9 mouse cellular contexts compared by ENCODE assay signal in the genomic region with DNA sequence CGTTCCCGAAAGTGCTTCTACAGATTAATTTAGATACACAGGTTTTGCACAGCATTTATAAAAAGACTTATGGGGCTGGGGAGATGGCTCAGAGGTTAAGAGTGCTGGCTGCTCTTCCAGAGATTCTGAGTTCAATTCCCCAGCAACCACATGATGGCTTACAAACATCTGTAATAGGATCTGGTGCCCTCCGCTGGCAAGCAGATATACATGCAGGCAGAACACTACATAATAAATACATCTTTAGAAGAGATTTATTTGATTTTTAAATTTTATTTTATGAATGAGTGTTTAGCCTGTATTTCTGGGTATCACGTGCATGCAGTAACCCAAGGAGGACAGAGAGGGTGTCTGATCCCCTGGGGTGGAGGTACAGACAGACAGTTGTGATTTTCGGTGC. TPM values are rescaled to one million over a fixed set of nuclear protein-coding genes. Genes with fewer than 3 reads are reported as not detected.
DNase-seq lines count a peak whose midpoint lies in the region; ATAC-seq and TF ChIP-seq lines count a peak whose summit lies in the region.
"Had no signal": no experiment of that assay in that cellular context is flagged by ENCODE, and none has a peak within 500 bp of the region (broad histone marks: within the 10 kb centered on the region; RNA-seq: fewer than 3 reads in every experiment).

No protein-coding gene starts in this region.

- DNase-seq in heart, postnatal 0 days (ENCODE audit: low spot score), result no peak
- no peak for DNase-seq in heart, postnatal 25 days (ENCODE audit: low spot score)
- DNase-seq in midbrain, embryonic 14.5 days, result peak; percentile 31
- DNase-seq in thymus, postnatal 14 days, result peak; percentile 19
- DNase-seq in midbrain, embryonic 10.5 days (ENCODE audit: low spot score), result no peak
- DNase-seq: gastrocnemius, postnatal 36 days had no signal

- H3K27ac ChIP-seq in heart, postnatal 0 days (ENCODE audit: low read depth), result no peak overlapping the region
- H3K27ac ChIP-seq in midbrain, embryonic 14.5 days (replicated peaks; ENCODE audit: low read depth, low read length), result no peak overlapping the region
- H3K27ac ChIP-seq in midbrain, embryonic 16.5 days (ENCODE audit: low read length), result no peak overlapping the region
- H3K27ac ChIP-seq in brown adipose tissue, adult 24 weeks (replicated peaks; ENCODE audit: low read depth, low read length), result 0 out of 2 replicates have a peak overlapping the region, but pooled peaks have one; percentile 41
- H3K27ac ChIP-seq in intestine, embryonic 16.5 days (ENCODE audit: low read length), result no peak overlapping the region
- no peak overlapping the region for H3K27ac ChIP-seq in midbrain, embryonic 10.5 days (replicated peaks)

- H3K4me3 ChIP-seq in heart, postnatal 0 days (ENCODE audit: low read depth, low read length), result no peak overlapping the region
- H3K4me3 ChIP-seq in midbrain, embryonic 14.5 days (replicated peaks; ENCODE audit: low read depth, low read length), result no peak overlapping the region
- no peak overlapping the region for H3K4me3 ChIP-seq in midbrain, embryonic 16.5 days (ENCODE audit: low read depth, low read length)
- H3K4me3 ChIP-seq in brown adipose tissue, adult 24 weeks (ENCODE audit: insufficient read depth, low read depth, low read length), result no peak overlapping the region
- H3K4me3 ChIP-seq in intestine, embryonic 16.5 days (ENCODE audit: low read length), result no peak overlapping the region
- no peak overlapping the region for H3K4me3 ChIP-seq in midbrain, embryonic 10.5 days

- H3K9me3 ChIP-seq in heart, postnatal 0 days (replicated peaks; ENCODE audit: control insufficient read depth, low read length), result no peaks in the 10 kb centered on the region
- H3K9me3 ChIP-seq in midbrain, embryonic 14.5 days (ENCODE audit: control insufficient read depth, low read length), result no peaks in the 10 kb centered on the region
- H3K9me3 ChIP-seq in midbrain, embryonic 16.5 days (replicated peaks; ENCODE audit: control insufficient read depth, low read length, poor library complexity, severe bottlenecking), result no peaks in the 10 kb centered on the region
- H3K9me3 ChIP-seq in intestine, embryonic 16.5 days (ENCODE audit: control insufficient read depth, low read length), result no peaks in the 10 kb centered on the region
- H3K9me3 ChIP-seq in midbrain, embryonic 10.5 days (replicated peaks), result no peaks in the 10 kb centered on the region

- peak; percentile 51 for TF ChIP-seq CTCF in heart, postnatal 0 days (IDR thresholded peaks at IDR 0.05; ENCODE audit: low read depth)

- intact Hi-C loops in heart, postnatal 25 days (cut with DNase I), result loop anchor here (5.0 kb wide), 1 partner anchor 52 kb away; no protein-coding TSS in a partner anchor

- H3K27me3 ChIP-seq in heart, postnatal 0 days (ENCODE audit: control insufficient read depth, insufficient read depth, low read length), result no peaks in the 10 kb centered on the region
- H3K27me3 ChIP-seq in midbrain, embryonic 14.5 days (ENCODE audit: control insufficient read depth, insufficient read depth, low read length), result no peaks in the 10 kb centered on the region
- no peaks in the 10 kb centered on the region for H3K27me3 ChIP-seq in midbrain, embryonic 16.5 days (ENCODE audit: control insufficient read depth, insufficient read depth, low read depth, low read length)
- no peaks in the 10 kb centered on the region for H3K27me3 ChIP-seq in intestine, embryonic 16.5 days (replicated peaks; ENCODE audit: control insufficient read depth, insufficient read depth, low read length)
- no peaks in the 10 kb centered on the region for H3K27me3 ChIP-seq in midbrain, embryonic 10.5 days (ENCODE audit: low read depth, poor library complexity, severe bottlenecking)

- 82% methylated on average over 5 of the region's 5 CpGs for WGBS in heart, postnatal 0 days
- 87% methylated on average over 5 of the region's 5 CpGs for WGBS in midbrain, embryonic 14.5 days
- 88% methylated on average over 5 of the region's 5 CpGs for WGBS in midbrain, embryonic 16.5 days
- 85% methylated on average over 5 of the region's 5 CpGs for WGBS in intestine, embryonic 16.5 days
- 85% methylated on average over 5 of the region's 5 CpGs for WGBS in midbrain, embryonic 10.5 days

- no peak for TF ChIP-seq EP300 in heart, postnatal 0 days (IDR thresholded peaks at IDR 0.05; ENCODE audit: low read depth)

- peaks cover 6% of the 10 kb centered on the region for H3K36me3 ChIP-seq in heart, postnatal 0 days (replicated peaks; ENCODE audit: control insufficient read depth, insufficient read depth, low read length)
- H3K36me3 ChIP-seq in midbrain, embryonic 14.5 days (ENCODE audit: control insufficient read depth, insufficient read depth, low read length), result peaks cover 5% of the 10 kb centered on the region; the same call in 1 of the 2 replicates
- H3K36me3 ChIP-seq in midbrain, embryonic 16.5 days (ENCODE audit: control insufficient read depth, insufficient read depth, low read length), result peaks cover 3% of the 10 kb centered on the region; the same call in 1 of the 2 replicates
- H3K36me3 ChIP-seq in intestine, embryonic 16.5 days (ENCODE audit: control insufficient read depth, insufficient read depth, low read length), result no peaks in the 10 kb centered on the region
- H3K36me3 ChIP-seq in midbrain, embryonic 10.5 days, result peaks cover 11% of the 10 kb centered on the region

- H3K9ac ChIP-seq in heart, postnatal 0 days (replicated peaks; ENCODE audit: low read depth, low read length), result no peak overlapping the region
- no peak overlapping the region for H3K9ac ChIP-seq in midbrain, embryonic 14.5 days (replicated peaks; ENCODE audit: low read length)
- no peak overlapping the region for H3K9ac ChIP-seq in midbrain, embryonic 16.5 days (ENCODE audit: low read depth, low read length)
- no peak overlapping the region for H3K9ac ChIP-seq in intestine, embryonic 16.5 days (ENCODE audit: low read depth, low read length)

- no peak for ATAC-seq in heart, postnatal 0 days (ENCODE audit: insufficient read depth, low read depth)
- ATAC-seq in midbrain, embryonic 14.5 days (ENCODE audit: low FRiP score, low TSS enrichment), result no peak
- ATAC-seq in midbrain, embryonic 16.5 days, result no peak
- ATAC-seq in intestine, embryonic 16.5 days, result no peak

- no peak overlapping the region for H3K4me2 ChIP-seq in heart, postnatal 0 days (ENCODE audit: low read depth, low read length)
- no peak overlapping the region for H3K4me2 ChIP-seq in midbrain, embryonic 14.5 days (ENCODE audit: low read length)
- H3K4me2 ChIP-seq in midbrain, embryonic 16.5 days (ENCODE audit: low read length), result no peak overlapping the region
- H3K4me2 ChIP-seq in intestine, embryonic 16.5 days (ENCODE audit: low read depth, low read length), result no peak overlapping the region

- H3K4me1 ChIP-seq in heart, postnatal 0 days (ENCODE audit: control insufficient read depth, insufficient read depth), result peaks cover 9% of the 10 kb centered on the region; the same call in 1 of the 2 replicates
- peaks cover 4% of the 10 kb centered on the region; the same call in 1 of the 2 replicates for H3K4me1 ChIP-seq in midbrain, embryonic 14.5 days (ENCODE audit: control insufficient read depth, insufficient read depth, low read length)
- peaks cover 6% of the 10 kb centered on the region for H3K4me1 ChIP-seq in midbrain, embryonic 16.5 days (ENCODE audit: control insufficient read depth, insufficient read depth, low read length)
- peaks cover 19% of the 10 kb centered on the region for H3K4me1 ChIP-seq in brown adipose tissue, adult 24 weeks (ENCODE audit: control insufficient read depth, insufficient read depth, insufficient read length, low read length)
- no peaks in the 10 kb centered on the region for H3K4me1 ChIP-seq in intestine, embryonic 16.5 days (ENCODE audit: control insufficient read depth, insufficient read depth, low read length)
- H3K4me1 ChIP-seq in midbrain, embryonic 10.5 days, result no peaks in the 10 kb centered on the region

RNA-seq across cellular contexts. Expression of a gene that starts 9.9 kb away (rescaled TPM):
- 4.1 and 7.6 TPM in 2 replicates for total RNA-seq in heart, postnatal 0 days (2014; rRNA removed; ENCODE audit: low replicate concordance)
- polyA plus RNA-seq in heart, postnatal 0 days (2015; fragmentation: Nextera tagmentation; extraction: Ambion mirVana), result 7.4 and 8.0 TPM in 2 replicates
- 1 to 10 TPM; 8.1 to 8.9 TPM for total RNA-seq in heart, postnatal 25 days (2021)
- polyA plus RNA-seq in midbrain, embryonic 14.5 days (2014; fragmentation: Nextera tagmentation; extraction: Ambion mirVana), result 25.9 and 30.2 TPM in 2 replicates
- polyA plus RNA-seq in midbrain, embryonic 16.5 days (2015; fragmentation: Nextera tagmentation; extraction: Ambion mirVana), result 27.4 and 29.4 TPM in 2 replicates
- polyA plus RNA-seq in brown adipose tissue, adult 24 weeks (2012; ENCODE audit: insufficient read depth, insufficient read length, missing spikeins), result 5.2 and 9.1 TPM in 2 replicates
- polyA plus RNA-seq in intestine, embryonic 16.5 days (2015; fragmentation: Nextera tagmentation; extraction: Ambion mirVana), result 16.4 and 19.4 TPM in 2 replicates
- polyA plus RNA-seq in midbrain, embryonic 10.5 days (2016; fragmentation: Nextera tagmentation; extraction: Ambion mirVana), result 11.7 and 11.8 TPM in 2 replicates

Comparison
In these comparisons a context has a peak if more than half of its experiments do, and no peak if none do; other contexts are left out.
1. DNase-seq: peak in midbrain, embryonic 14.5 days (single experiment) and thymus, postnatal 14 days (single experiment); none in heart, postnatal 0 days (single experiment), heart, postnatal 25 days (single experiment) and midbrain, embryonic 10.5 days (single experiment).